Mouse (Mus musculus) liver, embryonic 14.5 days (tissue): Measurements from ENCODE around the gene Ankrd6. TPM values are rescaled to one million over a fixed set of nuclear protein-coding genes. Genes with fewer than 3 reads are reported as not detected.

Experiments
- ATAC-seq: fragments of 200-750 bp; cut with Nextera tagmentation; 2 replicates; pipeline ENCODE4 v1.8.0; 2017; ENCODE audit warnings: moderate number of reproducible peaks, mild to moderate bottlenecking, moderate library complexity; ENCODE audit not compliant: insufficient read depth
- DNase-seq, 3 experiments: peaks; one replicate each; pipeline ENCODE4 v3.0.0-alpha.2; 2012 to 2013; ENCODE audit warnings: low read depth in 3 of 3, low spot score in 3 of 3
- H3K27ac ChIP-seq: fragments of 300-500 bp; sonication (generic); 2 replicates; pipeline ENCODE4 v1.5.1; 2014; ENCODE audit warnings: moderate library complexity, mild to moderate bottlenecking, control low read depth, inconsistent platforms
- H3K27me3 ChIP-seq: fragments of 300-500 bp; sonication (generic); 2 replicates; pipeline ENCODE4 v1.6.1; 2014; ENCODE audit warnings: mild to moderate bottlenecking, low read length, moderate library complexity; ENCODE audit not compliant: control insufficient read depth, insufficient read depth
- H3K36me3 ChIP-seq: fragments of 300-500 bp; sonication (generic); replicated peaks from 2 replicates; pipeline ENCODE4 v1.6.1; 2014; ENCODE audit warnings: low read depth; ENCODE audit not compliant: control insufficient read depth, insufficient read depth
- H3K4me1 ChIP-seq, 2 experiments: fragments of 200-500 bp in 1 of 2; fragments of 300-500 bp in 1 of 2; sonication (generic) in 1 of 2; replicated peaks; 2 replicates each; pipeline ENCODE4 v1.6.1; 2012 to 2014; ENCODE audit warnings: antibody characterized with exemption in 1 of 2, inconsistent platforms in 1 of 2, low read length in 1 of 2; ENCODE audit not compliant: control insufficient read depth in 2 of 2, insufficient read depth in 2 of 2
- H3K4me2 ChIP-seq: fragments of 300-500 bp; sonication (generic); 2 replicates; pipeline ENCODE4 v1.6.1; 2014; ENCODE audit warnings: low read depth, mild to moderate bottlenecking, control low read depth, moderate library complexity
- H3K4me3 ChIP-seq, 2 experiments: fragments of 200-500 bp in 1 of 2; fragments of 300-500 bp in 1 of 2; sonication (generic) in 1 of 2; 2 replicates each; pipeline ENCODE4 v1.5.1; 2012 to 2014; ENCODE audit warnings: low read depth in 2 of 2, low read length in 2 of 2, mild to moderate bottlenecking in 2 of 2, control low read depth in 1 of 2, inconsistent platforms in 1 of 2, moderate library complexity in 1 of 2; ENCODE audit not compliant: insufficient read depth in 1 of 2
- H3K9ac ChIP-seq: fragments of 300-500 bp; sonication (generic); replicated peaks from 2 replicates; pipeline ENCODE4 v1.6.1; 2014; ENCODE audit warnings: mild to moderate bottlenecking, control low read depth, moderate library complexity
- H3K9me3 ChIP-seq: fragments of 300-500 bp; sonication (generic); 2 replicates; pipeline ENCODE4 v1.6.1; 2016; ENCODE audit warnings: low read length, mixed read lengths; ENCODE audit not compliant: control insufficient read depth
- CTCF ChIP-seq: IDR thresholded peaks from 2 replicates; pipeline ENCODE4 v1.5.1; 2016; ENCODE audit warnings: antibody characterized with exemption, low read depth, control low read depth
- EP300 ChIP-seq: IDR thresholded peaks from 2 replicates; pipeline ENCODE4 v1.6.1; 2016; ENCODE audit warnings: antibody characterized with exemption, low read depth
- WGBS: fragments of 180-500 bp; shearing (Covaris S2); extraction: QIAGEN DNeasy Blood & Tissue Kit; methylation state at CpG from one replicate; pipeline ENCODE4 v1.1.7; 2014; ENCODE audit not compliant: insufficient replicate concordance; 5-methylcytosine and 5-hydroxymethylcytosine counted together
- polyA plus RNA-seq, 2 experiments: library from polyadenylated mRNA; depleted of rRNA in 1 of 2; stranded (reverse) in 1 of 2; unstranded in 1 of 2; fragments of >200 nt; fragmentation: Nextera tagmentation in 1 of 2; extraction: Ambion mirVana in 1 of 2; gene quantifications; 2 replicates each; pipeline versions ENCODE4 v1.2.1 to v1.2.3; 2012 to 2014

The Ankrd6 gene
- polyA plus RNA-seq, 2 experiments: 0.31 to 0.42 TPM

DNA sequence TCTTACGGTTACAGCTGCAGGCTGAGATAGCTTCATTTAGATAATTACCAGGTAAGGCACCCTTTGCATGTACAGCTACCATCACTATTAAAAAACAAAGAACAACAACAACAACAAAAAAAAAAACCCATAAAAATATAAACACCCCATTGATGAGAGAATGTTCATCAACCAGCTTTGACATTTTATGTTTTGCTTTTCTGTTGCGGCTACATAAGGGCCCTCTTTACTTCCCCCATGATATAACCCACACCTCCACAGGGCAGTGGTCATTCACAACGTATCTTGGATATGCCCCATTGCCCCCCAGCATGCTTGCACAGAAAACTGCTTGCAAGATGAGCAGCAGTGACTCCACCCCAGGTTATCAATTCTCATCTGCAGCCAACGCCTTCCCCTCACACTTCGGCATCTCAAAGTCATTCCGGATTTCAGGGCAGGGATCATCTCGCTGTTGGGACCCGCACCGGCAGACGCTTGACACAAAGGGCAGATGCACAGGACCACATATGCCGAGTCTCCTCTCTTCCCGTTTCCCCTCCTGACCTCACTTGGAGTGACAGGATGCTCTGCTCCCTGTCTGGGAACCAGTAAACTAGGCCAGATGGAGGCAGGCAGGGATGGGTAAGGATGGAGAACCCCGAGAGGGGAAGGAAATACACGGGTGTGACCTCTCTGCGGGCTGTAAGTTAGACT, 87.7 kb downstream of the Ankrd6 start:
- peaks cover 7% of the 10 kb centered on the region; the same call in 1 of the 2 replicates for H3K27me3 ChIP-seq
- WGBS: 19% methylated on average over 15 of the region's 15 CpGs
- TF ChIP-seq CTCF (no peak), EP300 (no peak)
- H3K4me1 ChIP-seq: peaks cover 33 to 35% of the 10 kb centered on the region in 2 experiments
- H3K9ac ChIP-seq: no peak overlapping the region
- H3K36me3 ChIP-seq: no peaks in the 10 kb centered on the region
- no peaks in the 10 kb centered on the region for H3K9me3 ChIP-seq
- H3K4me2 ChIP-seq: peak overlapping the region; percentile 66
- no peak overlapping the region for H3K27ac ChIP-seq
- peak; percentile 48 for ATAC-seq
- peak overlapping the region; percentile 7 to 34; a peak in 3 of 4 replicates for H3K4me3 ChIP-seq
- peak; percentile 38 to 48 (median 44) for DNase-seq

DNA sequence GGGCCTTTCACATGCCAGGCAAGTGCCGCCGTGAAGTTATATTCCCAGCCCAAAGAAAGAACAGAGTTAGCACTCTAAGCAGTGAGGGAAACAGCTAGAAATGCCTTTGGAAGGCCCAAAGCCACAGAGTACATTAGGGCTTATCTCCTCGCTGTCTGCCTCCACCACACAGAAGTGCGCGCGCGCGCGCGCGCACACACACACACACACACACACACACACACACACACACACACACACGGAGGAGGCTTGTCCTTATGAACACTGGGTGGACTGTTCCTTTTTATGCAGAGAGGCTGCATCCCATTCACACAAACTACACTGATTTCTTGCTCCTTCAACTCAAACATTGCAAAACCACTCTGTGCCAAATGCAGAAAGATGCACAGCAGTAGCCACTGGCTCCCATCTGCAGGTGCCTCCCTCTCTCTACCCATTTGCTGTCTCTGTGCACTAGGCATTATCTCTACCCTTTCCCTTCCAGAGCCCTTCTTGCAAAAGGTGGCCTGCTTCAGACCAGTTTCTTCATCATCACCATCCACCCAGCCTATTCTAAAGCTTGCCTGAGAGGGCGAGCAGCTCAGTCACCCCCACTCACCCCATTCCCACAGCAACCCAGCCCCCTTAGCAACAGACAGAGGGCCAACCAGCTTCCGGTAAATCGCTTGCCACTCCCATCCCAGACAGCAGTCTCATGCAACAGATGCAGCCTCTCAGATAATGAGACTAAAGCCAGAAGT, 88.5 kb downstream of the Ankrd6 start:
- H3K9me3 ChIP-seq: no peaks in the 10 kb centered on the region
- peaks cover 7% of the 10 kb centered on the region; the same call in 1 of the 2 replicates for H3K27me3 ChIP-seq
- TF ChIP-seq CTCF (no peak), EP300 (peak; percentile 94)
- peak overlapping the region; percentile 72 for H3K27ac ChIP-seq
- H3K4me3 ChIP-seq: peak overlapping the region; percentile 32 to 34
- DNase-seq (peak; percentile 75 to 80 (median 76)), ATAC-seq (peak; percentile 91)
- WGBS: 15% methylated on average over 15 of the region's 15 CpGs
- H3K4me1 ChIP-seq: peaks cover 30 to 33% of the 10 kb centered on the region in 2 experiments
- H3K9ac ChIP-seq: peak overlapping the region; percentile 45
- peak overlapping the region; percentile 66 for H3K4me2 ChIP-seq
- no peaks in the 10 kb centered on the region for H3K36me3 ChIP-seq

DNA sequence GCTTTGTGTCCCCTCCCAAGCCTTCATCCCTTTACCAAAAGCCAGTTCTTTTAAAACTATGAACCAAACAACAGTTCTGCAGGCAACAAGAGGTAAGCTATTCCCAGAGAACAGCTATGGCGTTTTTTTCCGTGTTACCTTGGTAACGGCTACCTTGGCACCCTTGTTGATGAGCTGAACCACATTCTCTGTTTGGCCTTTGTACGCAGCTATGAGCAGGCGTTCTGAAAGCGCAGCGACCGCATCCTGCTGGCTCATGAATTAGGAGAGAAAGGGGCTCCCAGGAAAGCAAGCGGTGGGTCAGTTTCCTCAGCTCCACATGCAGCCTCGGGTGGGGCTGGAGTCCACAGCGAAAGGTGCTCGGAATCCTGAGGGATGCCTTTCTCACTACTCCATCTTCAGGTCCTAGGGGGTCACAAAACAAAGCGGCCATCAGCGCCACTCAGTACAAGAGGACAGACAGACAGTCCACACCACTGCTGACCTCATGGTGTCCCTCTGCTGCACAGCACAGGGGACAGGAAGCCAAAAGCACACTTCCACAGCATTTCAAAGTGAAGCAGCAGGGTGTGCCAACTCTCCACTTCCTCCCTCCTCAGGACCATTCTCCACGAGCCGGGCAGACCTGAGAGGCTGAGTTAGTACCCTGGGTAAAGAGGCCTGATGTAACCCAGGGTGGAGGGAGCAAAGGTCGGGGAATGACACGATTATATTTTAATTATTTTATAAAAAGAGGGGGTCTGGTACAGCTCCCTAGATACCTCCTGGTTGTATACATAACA, 90.3 kb downstream of the Ankrd6 start:
- Histone ChIP-seq H3K9me3 (no peaks in the 10 kb centered on the region), H3K36me3 (no peaks in the 10 kb centered on the region), H3K4me1 (peaks cover 21 to 25% of the 10 kb centered on the region in 2 experiments), H3K4me3 (no peak overlapping the region), H3K4me2 (no peak overlapping the region), H3K27me3 (peaks cover 7% of the 10 kb centered on the region; the same call in 1 of the 2 replicates), H3K27ac (no peak overlapping the region), H3K9ac (no peak overlapping the region)
- no peak for DNase-seq
- 77% methylated on average over 18 of the region's 18 CpGs for WGBS
- ATAC-seq: no peak
- TF ChIP-seq CTCF (no peak), EP300 (no peak)

DNA sequence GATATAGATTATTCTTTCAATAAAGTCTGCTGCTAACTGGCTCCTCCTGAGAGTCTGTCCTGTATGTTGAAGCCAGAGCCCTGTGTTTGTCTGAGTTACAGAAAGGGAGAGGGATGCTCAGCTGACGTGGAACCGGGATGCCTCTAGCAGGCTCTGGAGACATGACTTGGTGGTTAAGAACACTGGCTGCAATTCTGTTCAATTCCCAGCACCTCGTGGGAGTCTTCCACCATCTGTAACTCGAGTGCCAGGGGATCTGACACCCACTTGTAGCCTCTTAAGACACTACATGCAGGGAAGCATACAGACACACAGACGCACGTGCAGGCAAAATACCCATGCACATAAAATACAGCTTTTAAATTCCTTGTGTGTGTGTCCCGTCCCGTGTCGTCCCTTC, 95.1 kb downstream of the Ankrd6 start:
- Histone ChIP-seq H3K9ac (no peak overlapping the region), H3K36me3 (no peaks in the 10 kb centered on the region), H3K4me1 (no peaks in the 10 kb centered on the region), H3K4me2 (no peak overlapping the region), H3K4me3 (no peak overlapping the region), H3K27me3 (no peaks in the 10 kb centered on the region), H3K9me3 (no peaks in the 10 kb centered on the region), H3K27ac (no peak overlapping the region)
- ATAC-seq (no peak), DNase-seq (no peak)
- 74% methylated on average over 9 of the region's 9 CpGs for WGBS
- TF ChIP-seq CTCF (no peak), EP300 (no peak)

DNA sequence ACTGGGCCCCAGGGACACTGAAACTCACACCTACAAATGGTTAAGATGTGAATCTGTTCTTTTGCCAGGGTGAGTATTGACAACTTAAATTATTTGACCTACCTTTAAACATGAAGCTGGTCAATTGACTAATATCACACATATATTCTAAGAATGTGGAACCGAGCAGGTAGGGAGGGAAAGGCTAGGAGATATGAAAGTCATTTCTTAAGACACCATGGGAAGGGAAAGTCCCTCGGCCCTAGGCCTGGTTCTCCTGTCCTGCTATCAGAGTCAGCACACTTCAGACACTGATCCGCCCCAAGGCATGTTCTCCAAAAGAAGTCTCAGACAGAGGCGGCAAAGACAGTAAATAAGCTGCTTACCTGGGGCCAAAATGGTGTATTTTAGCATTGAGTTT, 95.7 kb downstream of the Ankrd6 start:
- Histone ChIP-seq H3K27me3 (no peaks in the 10 kb centered on the region), H3K9me3 (no peaks in the 10 kb centered on the region), H3K27ac (no peak overlapping the region), H3K36me3 (no peaks in the 10 kb centered on the region), H3K4me3 (no peak overlapping the region), H3K4me1 (no peaks in the 10 kb centered on the region), H3K9ac (no peak overlapping the region), H3K4me2 (no peak overlapping the region)
- DNase-seq: no peak
- no peak for ATAC-seq
- 55% methylated on average over 4 of the region's 4 CpGs for WGBS
- no peak for TF ChIP-seq EP300
- no peak for TF ChIP-seq CTCF
